Mouse (Mus musculus) thymus, postnatal 25 days (tissue): Measurements from ENCODE around the gene Tmem190.

ENCODE experiments used
- DNase-seq: peaks from one replicate; pipeline ENCODE4 v3.0.0; 2022

The Tmem190 gene

GRCm38 (mm10) chr7:4782759-4783158, at the start of gene Tmem190, which contains the start of gene Il11:
Gene Tmem190 (plus strand): TSS chr7:4782937.
Gene Il11 (minus strand): TSS chr7:4782859.
- no peak for DNase-seq

GRCm38 (mm10) chr7:4732968-4733392, 49.8 kb upstream of the Tmem190 start:
- DNase-seq: no peak

GRCm38 (mm10) chr7:4739041-4739543, 43.6 kb upstream of the Tmem190 start:
- DNase-seq: no peak

GRCm38 (mm10) chr7:4739544-4740275, 43.0 kb upstream of the Tmem190 start, which contains the start of gene Kmt5c:
Gene Kmt5c (plus strand): TSS chr7:4740115.
- DNase-seq: peak; percentile 94

- DNase-seq: no peak
Observed at GRCm38 (mm10) chr7:4740309-4740727, 42.4 kb upstream of the Tmem190 start.

GRCm38 (mm10) chr7:4741151-4741550, 41.6 kb upstream of the Tmem190 start:
- DNase-seq: no peak

GRCm38 (mm10) chr7:4741672-4742481, 40.9 kb upstream of the Tmem190 start:
- no peak for DNase-seq

GRCm38 (mm10) chr7:4742482-4742819, 40.3 kb upstream of the Tmem190 start:
- no peak for DNase-seq

- DNase-seq: no peak
Observed at GRCm38 (mm10) chr7:4743354-4743753, 39.4 kb upstream of the Tmem190 start.

- no peak for DNase-seq
Observed at GRCm38 (mm10) chr7:4744886-4745285, 37.9 kb upstream of the Tmem190 start.

- no peak for DNase-seq
Observed at GRCm38 (mm10) chr7:4746326-4746980, 36.3 kb upstream of the Tmem190 start.

GRCm38 (mm10) chr7:4747156-4747899, 35.4 kb upstream of the Tmem190 start:
- no peak for DNase-seq

- no peak for DNase-seq
Observed at GRCm38 (mm10) chr7:4748321-4748720, 34.4 kb upstream of the Tmem190 start.

- DNase-seq: no peak
Observed at GRCm38 (mm10) chr7:4749169-4749568, 33.6 kb upstream of the Tmem190 start.

GRCm38 (mm10) chr7:4751971-4752820, 30.5 kb upstream of the Tmem190 start:
- peak; percentile 12 for DNase-seq

GRCm38 (mm10) chr7:4752821-4753570, 29.7 kb upstream of the Tmem190 start, which contains the start of gene Cox6b2:
Gene Cox6b2 (minus strand): TSS chr7:4753094.
- DNase-seq: peak; percentile 88

GRCm38 (mm10) chr7:4759670-4760069, 23.1 kb upstream of the Tmem190 start:
- DNase-seq: no peak

- DNase-seq: no peak
Observed at GRCm38 (mm10) chr7:4764946-4765710, 17.6 kb upstream of the Tmem190 start.

GRCm38 (mm10) chr7:4771202-4771601, 11.5 kb upstream of the Tmem190 start, which contains the start of gene Fam71e2:
Gene Fam71e2 (minus strand): TSS chr7:4771302.
- DNase-seq: no peak

- DNase-seq: no peak
Observed at GRCm38 (mm10) chr7:4776131-4776530, 6.6 kb upstream of the Tmem190 start.
